In genomic region chr7:79577096-79577874, GRCm38 (mm10) we compare ENCODE assay signal across 9 mouse cellular contexts. TPM values are rescaled to one million over a fixed set of nuclear protein-coding genes. Genes with fewer than 3 reads are reported as not detected.
DNase-seq lines count a peak whose midpoint lies in the region; ATAC-seq lines count a peak whose summit lies in the region.
"Had no signal": no experiment of that assay in that cellular context is flagged by ENCODE, and none has a peak within 500 bp of the region (broad histone marks: within the 10 kb centered on the region; RNA-seq: fewer than 3 reads in every experiment).

No protein-coding gene starts in this region.

- 4% methylated on average over 12 of the region's 12 CpGs for WGBS in heart, embryonic 11.5 days (ENCODE audit: insufficient replicate concordance)
- 4% methylated on average over 12 of the region's 12 CpGs for WGBS in hindbrain, embryonic 15.5 days
- 3% methylated on average over 12 of the region's 12 CpGs for WGBS in midbrain, embryonic 13.5 days

- no peak for DNase-seq in heart, adult 9 months (ENCODE audit: low spot score in 2 of 2)
- peak; percentile 56 for DNase-seq in embryo, embryonic 10.5 days (ENCODE audit: low spot score)
- no peak for DNase-seq in B cell, adult 2 months
- no peak for DNase-seq in adrenal gland, postnatal 25 days
- no peak for DNase-seq in kidney, postnatal 14 days
- DNase-seq: liver, embryonic 13.5 days had no signal

- no peak overlapping the region for H3K4me3 ChIP-seq in heart, embryonic 11.5 days (ENCODE audit: low read depth, low read length)
- H3K4me3 ChIP-seq in hindbrain, embryonic 15.5 days, result no peak overlapping the region
- H3K4me3 ChIP-seq in midbrain, embryonic 13.5 days (replicated peaks), result no peak overlapping the region
- H3K4me3 ChIP-seq: liver, embryonic 13.5 days had no signal

- no peaks in the 10 kb centered on the region for H3K36me3 ChIP-seq in heart, embryonic 11.5 days (ENCODE audit: control insufficient read depth, insufficient read depth, low read length)
- H3K36me3 ChIP-seq in hindbrain, embryonic 15.5 days, result no peaks in the 10 kb centered on the region
- H3K36me3 ChIP-seq in midbrain, embryonic 13.5 days, result no peaks in the 10 kb centered on the region
- H3K36me3 ChIP-seq: liver, embryonic 13.5 days had no signal

- ATAC-seq in heart, embryonic 11.5 days (replicated peaks; ENCODE audit: insufficient number of reproducible peaks, low FRiP score, low TSS enrichment), result no peak
- peak; percentile 54 for ATAC-seq in hindbrain, embryonic 15.5 days (ENCODE audit: low FRiP score, low read depth)
- ATAC-seq in midbrain, embryonic 13.5 days, result peak; percentile 78

- H3K4me2 ChIP-seq in heart, embryonic 11.5 days, result peak overlapping the region; percentile 8; the same call in 1 of the 2 replicates
- peak overlapping the region; percentile 56 for H3K4me2 ChIP-seq in hindbrain, embryonic 15.5 days
- H3K4me2 ChIP-seq in midbrain, embryonic 13.5 days (replicated peaks), result peak overlapping the region; percentile 55
- H3K4me2 ChIP-seq: liver, embryonic 13.5 days had no signal

- H3K4me1 ChIP-seq in heart, embryonic 11.5 days (ENCODE audit: control insufficient read depth, insufficient read depth, low read length), result peaks cover 22% of the 10 kb centered on the region
- H3K4me1 ChIP-seq in hindbrain, embryonic 15.5 days (replicated peaks), result peaks cover 30% of the 10 kb centered on the region
- H3K4me1 ChIP-seq in midbrain, embryonic 13.5 days (replicated peaks), result peaks cover 49% of the 10 kb centered on the region

- no peaks in the 10 kb centered on the region for H3K9me3 ChIP-seq in heart, embryonic 11.5 days (replicated peaks; ENCODE audit: control insufficient read depth, low read length)
- no peaks in the 10 kb centered on the region for H3K9me3 ChIP-seq in hindbrain, embryonic 15.5 days
- no peaks in the 10 kb centered on the region for H3K9me3 ChIP-seq in midbrain, embryonic 13.5 days
- H3K9me3 ChIP-seq: liver, embryonic 13.5 days had no signal

- H3K27ac ChIP-seq in heart, embryonic 11.5 days (ENCODE audit: low read depth, low read length), result no peak overlapping the region
- H3K27ac ChIP-seq in hindbrain, embryonic 15.5 days (replicated peaks), result peak overlapping the region; percentile 80
- peak overlapping the region; percentile 91 for H3K27ac ChIP-seq in midbrain, embryonic 13.5 days
- H3K27ac ChIP-seq: liver, embryonic 13.5 days had no signal

- no peak overlapping the region for H3K9ac ChIP-seq in heart, embryonic 11.5 days (ENCODE audit: low read depth, low read length)
- H3K9ac ChIP-seq in hindbrain, embryonic 15.5 days, result no peak overlapping the region
- no peak overlapping the region for H3K9ac ChIP-seq in midbrain, embryonic 13.5 days (replicated peaks)
- H3K9ac ChIP-seq: liver, embryonic 13.5 days had no signal

- H3K27me3 ChIP-seq in heart, embryonic 11.5 days (ENCODE audit: control insufficient read depth, insufficient read depth, low read length), result peaks cover 75% of the 10 kb centered on the region
- H3K27me3 ChIP-seq in hindbrain, embryonic 15.5 days, result no peaks in the 10 kb centered on the region
- peaks cover 54% of the 10 kb centered on the region for H3K27me3 ChIP-seq in midbrain, embryonic 13.5 days

RNA-seq across cellular contexts. Expression of gene Rhcg, which starts 40.2 kb away (rescaled TPM):
- not detected in 2 replicates for polyA plus RNA-seq in heart, embryonic 11.5 days (2014; fragmentation: Nextera tagmentation; extraction: Ambion mirVana)
- 4.0 and 5.1 TPM in 2 replicates for polyA plus RNA-seq in hindbrain, embryonic 15.5 days (2015; fragmentation: Nextera tagmentation; extraction: Ambion mirVana)
- 2.1 and 2.5 TPM in 2 replicates for polyA plus RNA-seq in midbrain, embryonic 13.5 days (2015; fragmentation: Nextera tagmentation; extraction: Ambion mirVana)
- 14.6 and 14.9 TPM in 2 replicates for total RNA-seq in adrenal gland, postnatal 25 days (2021)
